Mouse (Mus musculus) C2C12 (cell line): ENCODE results near the gene Pex5l. TPM values are rescaled to one million over a fixed set of nuclear protein-coding genes. Genes with fewer than 3 reads are reported as not detected.

Source experiments
- H3K27me3 ChIP-seq: one replicate; pipeline ENCODE4 v1.6.1; 2011; ENCODE audit not compliant: control insufficient read depth, insufficient read depth, insufficient read length
- H3K36me3 ChIP-seq: one replicate; pipeline ENCODE4 v1.6.1; 2011; ENCODE audit not compliant: control insufficient read depth, insufficient read depth
- H3K4me3 ChIP-seq: one replicate; pipeline ENCODE4 v1.5.1; 2011; ENCODE audit warnings: mild to moderate bottlenecking, control low read depth; ENCODE audit not compliant: poor library complexity, insufficient read depth, severe bottlenecking
- H3K79me2 ChIP-seq: one replicate; pipeline ENCODE4 v1.6.1; 2011; ENCODE audit not compliant: control insufficient read depth, insufficient read depth
- H3K79me3 ChIP-seq: one replicate; pipeline ENCODE4 v1.6.1; 2011; ENCODE audit warnings: low read depth, control low read depth
- H3ac ChIP-seq: one replicate; pipeline ENCODE3; 2011; ENCODE audit warnings: low read depth; ENCODE audit not compliant: control insufficient read depth, insufficient read length
- CEBPB ChIP-seq: IDR thresholded peaks from one replicate; pipeline ENCODE4 v1.6.1; 2011; ENCODE audit warnings: low read depth, mild to moderate bottlenecking, control low read depth, moderate library complexity
- CTCF ChIP-seq: IDR thresholded peaks from one replicate; pipeline ENCODE4 v1.5.1; 2011; ENCODE audit not compliant: control insufficient read depth, insufficient read depth, insufficient read length
- FOSL1 ChIP-seq: IDR thresholded peaks from one replicate; pipeline ENCODE4 v1.8.0; 2011; ENCODE audit warnings: mild to moderate bottlenecking, low read length; ENCODE audit not compliant: poor library complexity, insufficient read depth, severe bottlenecking
- MAX ChIP-seq: IDR thresholded peaks from one replicate; pipeline ENCODE4 v1.6.1; 2011; ENCODE audit warnings: mild to moderate bottlenecking, control low read depth
- MYOD1 ChIP-seq: IDR thresholded peaks from one replicate; pipeline ENCODE4 v1.6.1; 2011; ENCODE audit warnings: low read depth; ENCODE audit not compliant: control insufficient read depth, insufficient read length
- MYOG ChIP-seq: IDR thresholded peaks from one replicate; pipeline ENCODE4 v1.6.1; 2011; ENCODE audit not compliant: control insufficient read depth, insufficient read length; ENCODE audit errors: extremely low read depth
- USF1 ChIP-seq: IDR thresholded peaks from one replicate; pipeline ENCODE4 v1.6.1; 2011; ENCODE audit warnings: low read depth, mild to moderate bottlenecking, control low read depth, moderate library complexity
- polyA plus RNA-seq: library from polyadenylated mRNA; unstranded; fragments of >200 nt; fragmentation: generic; extraction: Trizol; gene quantifications from one replicate; pipeline ENCODE4 v1.2.1, GENCODE M21; 2012; ENCODE audit warnings: missing spikeins

Pex5l gene
- polyA plus RNA-seq, 1 experiment: not detected

- no peaks in the 10 kb centered on the region for H3K79me2 ChIP-seq
- no peaks in the 10 kb centered on the region for H3K79me3 ChIP-seq
- no peaks in the 10 kb centered on the region for H3K27me3 ChIP-seq
- H3K4me3 ChIP-seq: no peak overlapping the region
- no peak for TF ChIP-seq MYOG
- TF ChIP-seq CEBPB: no peak
- TF ChIP-seq MYOD1: no peak
- no peak for TF ChIP-seq FOSL1
- TF ChIP-seq CTCF: no peak
- no peak for TF ChIP-seq USF1
- H3ac ChIP-seq: no peak overlapping the region
- no peaks in the 10 kb centered on the region for H3K36me3 ChIP-seq
Measured at GRCm38 (mm10) chr3:33024566-33024965, 118.5 kb downstream of the Pex5l start.

- Histone ChIP-seq H3K4me3 (no peak overlapping the region), H3K79me2 (no peaks in the 10 kb centered on the region), H3K36me3 (no peaks in the 10 kb centered on the region), H3ac (no peak overlapping the region), H3K79me3 (no peaks in the 10 kb centered on the region), H3K27me3 (no peaks in the 10 kb centered on the region)
- TF ChIP-seq MYOD1 (no peak), MAX (no peak), USF1 (no peak), MYOG (no peak), FOSL1 (no peak), CTCF (no peak), CEBPB (no peak)
Measured at GRCm38 (mm10) chr3:33003901-33004300, 139.1 kb downstream of the Pex5l start.

GRCm38 (mm10) chr3:33001769-33002168 is 141.3 kb downstream of the Pex5l start:
- no peak overlapping the region for H3ac ChIP-seq
- no peaks in the 10 kb centered on the region for H3K79me2 ChIP-seq

GRCm38 (mm10) chr3:33000383-33001015 is 142.5 kb downstream of the Pex5l start:
- H3K79me2 ChIP-seq: no peaks in the 10 kb centered on the region
- H3ac ChIP-seq: no peak overlapping the region
- no peaks in the 10 kb centered on the region for H3K36me3 ChIP-seq
- H3K79me3 ChIP-seq: no peaks in the 10 kb centered on the region
- H3K27me3 ChIP-seq: no peaks in the 10 kb centered on the region
- no peak for TF ChIP-seq FOSL1
- TF ChIP-seq USF1: no peak
- TF ChIP-seq MAX: no peak
- no peak for TF ChIP-seq CEBPB
- no peak for TF ChIP-seq CTCF
- TF ChIP-seq MYOD1: no peak
- TF ChIP-seq MYOG: no peak
- no peak overlapping the region for H3K4me3 ChIP-seq

More at GRCm38 (mm10) chr3:33001769-33002168, 141.3 kb downstream of the Pex5l start:
- Histone ChIP-seq H3K27me3 (no peaks in the 10 kb centered on the region), H3K36me3 (no peaks in the 10 kb centered on the region), H3K79me3 (no peaks in the 10 kb centered on the region), H3K4me3 (no peak overlapping the region)
- TF ChIP-seq FOSL1 (no peak), CEBPB (no peak), MYOD1 (no peak), MYOG (no peak), MAX (no peak), USF1 (no peak)

GRCm38 (mm10) chr3:32991713-32992575 is 151.1 kb downstream of the Pex5l start:
- Histone ChIP-seq H3K79me2 (no peaks in the 10 kb centered on the region), H3K4me3 (no peak overlapping the region), H3ac (no peak overlapping the region), H3K27me3 (no peaks in the 10 kb centered on the region), H3K36me3 (no peaks in the 10 kb centered on the region), H3K79me3 (no peaks in the 10 kb centered on the region)
- TF ChIP-seq MAX: no peak
- no peak for TF ChIP-seq USF1
- no peak for TF ChIP-seq MYOG
- no peak for TF ChIP-seq CEBPB
- TF ChIP-seq MYOD1: no peak
- no peak for TF ChIP-seq FOSL1
- TF ChIP-seq CTCF: no peak
